Mouse (Mus musculus) liver, embryonic 14.5 days (tissue): ENCODE results near the gene Gipc2.

ENCODE experiments used
- CTCF ChIP-seq: IDR thresholded peaks from 2 replicates; pipeline ENCODE4 v1.5.1; 2016; ENCODE audit warnings: antibody characterized with exemption, low read depth, control low read depth
- EP300 ChIP-seq: IDR thresholded peaks from 2 replicates; pipeline ENCODE4 v1.6.1; 2016; ENCODE audit warnings: antibody characterized with exemption, low read depth

GRCm38 (mm10) chr3:152163320-152163719, 2.7 kb downstream of the Gipc2 start:
- TF ChIP-seq CTCF (no peak), EP300 (no peak)
